Mouse (Mus musculus) midbrain, embryonic 11.5 days (tissue): ENCODE data around the gene Khdc1b. TPM values are rescaled to one million over a fixed set of nuclear protein-coding genes. Genes with fewer than 3 reads are reported as not detected.

ENCODE experiments used
- polyA plus RNA-seq: library from polyadenylated mRNA; unstranded; fragments of >200 nt; fragmentation: Nextera tagmentation; extraction: Ambion mirVana; gene quantifications from 2 replicates; pipeline ENCODE4 v1.2.1, GENCODE M21; 2014

Gene Khdc1b
- polyA plus RNA-seq, 1 experiment from 2014 or later, result not detected

Other genes with a start within 250 kb of the Khdc1b start
- gene Tmem14a, start 165.0 kb upstream of the Khdc1b start, polyA plus RNA-seq, result 13.1 and 13.9 TPM in 2 replicates
- 0.42 TPM in 1 of 2 replicates, not detected in the other for gene Gsta3, start 143.0 kb upstream of the Khdc1b start, polyA plus RNA-seq
- gene Khdc1a, start 33.9 kb upstream of the Khdc1b start, polyA plus RNA-seq, result not detected in 2 replicates
- gene Khdc1c, start 15.2 kb upstream of the Khdc1b start, polyA plus RNA-seq, result not detected in 2 replicates